Mouse (Mus musculus) adipocyte (in vitro differentiated cells): ENCODE measurements around the gene Eif2b3.

Experiments
- DNase-seq: peaks from one replicate; pipeline ENCODE4 v3.0.0-alpha.2; 2016; ENCODE audit warnings: low spot score

Gene Eif2b3

GRCm38 (mm10) chr4:117014901-117015415 is 4.2 kb upstream of the Eif2b3 start:
- DNase-seq = no peak

- DNase-seq = no peak
Observed at GRCm38 (mm10) chr4:117017738-117018137, 1.5 kb upstream of the Eif2b3 start.

- no peak for DNase-seq
Observed at GRCm38 (mm10) chr4:117018327-117018726, 875 bp upstream of the Eif2b3 start.

GRCm38 (mm10) chr4:117023469-117023868 is 4.3 kb downstream of the Eif2b3 start:
- DNase-seq = no peak

GRCm38 (mm10) chr4:117031105-117031504 is 11.9 kb downstream of the Eif2b3 start:
- DNase-seq = no peak

GRCm38 (mm10) chr4:117039925-117040687 is 20.9 kb downstream of the Eif2b3 start:
- peak; percentile 44 for DNase-seq

- DNase-seq = no peak
Observed at GRCm38 (mm10) chr4:117040791-117041190, 21.6 kb downstream of the Eif2b3 start.

- peak; percentile 95 for DNase-seq
Observed at GRCm38 (mm10) chr4:117041283-117041721, 22.1 kb downstream of the Eif2b3 start.

GRCm38 (mm10) chr4:117048836-117049235 is 29.6 kb downstream of the Eif2b3 start:
- DNase-seq = peak; percentile 86

- no peak for DNase-seq
Observed at GRCm38 (mm10) chr4:117049485-117049884, 30.3 kb downstream of the Eif2b3 start.

- DNase-seq = peak; percentile 48
Observed at GRCm38 (mm10) chr4:117052626-117053025, 33.4 kb downstream of the Eif2b3 start.

GRCm38 (mm10) chr4:117053956-117054355 is 34.8 kb downstream of the Eif2b3 start:
- DNase-seq = no peak

- no peak for DNase-seq
Observed at GRCm38 (mm10) chr4:117056102-117056501, 36.9 kb downstream of the Eif2b3 start.

GRCm38 (mm10) chr4:117056514-117056913 is 37.3 kb downstream of the Eif2b3 start:
- no peak for DNase-seq

GRCm38 (mm10) chr4:117058512-117058911 is 39.3 kb downstream of the Eif2b3 start:
- no peak for DNase-seq

- DNase-seq = no peak
Observed at GRCm38 (mm10) chr4:117062700-117063390, 43.6 kb downstream of the Eif2b3 start.

GRCm38 (mm10) chr4:117068035-117068434 is 48.8 kb downstream of the Eif2b3 start:
- no peak for DNase-seq

- DNase-seq = no peak
Observed at GRCm38 (mm10) chr4:117069647-117070046, 50.4 kb downstream of the Eif2b3 start.

- DNase-seq = no peak
Observed at GRCm38 (mm10) chr4:117070624-117071023, 51.4 kb downstream of the Eif2b3 start.

- no peak for DNase-seq
Observed at GRCm38 (mm10) chr4:117071183-117071582, 52.0 kb downstream of the Eif2b3 start.

- no peak for DNase-seq
Observed at GRCm38 (mm10) chr4:117087948-117088640, 68.9 kb downstream of the Eif2b3 start.

- DNase-seq = no peak
Observed at GRCm38 (mm10) chr4:117090586-117090985, 71.4 kb downstream of the Eif2b3 start.
